Mouse (Mus musculus) adrenal gland, adult 2 months (tissue): Measurements from ENCODE around the gene Naa16. TPM values are rescaled to one million over a fixed set of nuclear protein-coding genes. Genes with fewer than 3 reads are reported as not detected.
"Not testable (repeated sequence)": the region's sequence is repeated elsewhere in the genome, so short reads cannot be mapped to it uniquely, and the experiment has no call there.

Experiments used
- DNase-seq: peaks from one replicate; pipeline ENCODE4 v3.0.0; 2021
- long read RNA-seq: library from polyadenylated mRNA; stranded (forward); transcript quantifications from one replicate; pipeline ENCODE4 v2.0.0, GENCODE M21; 2021
- polyA plus RNA-seq: library from polyadenylated mRNA; depleted of rRNA; stranded (reverse); fragments of >200 nt; gene quantifications from 2 replicates; pipeline ENCODE4 v1.2.3, GENCODE M21; 2012; rRNA removed
- total RNA-seq, 2 experiments: library from RNA; stranded (reverse); gene quantifications; 2 replicates each; pipeline ENCODE4 v1.2.3; 2021

Gene Naa16
- total RNA-seq, result 10 to 100 TPM; 17.3 to 22.6 TPM
- 0.58 and 1.7 TPM in 2 replicates for polyA plus RNA-seq
- long read RNA-seq, full-length matches to known transcripts, result 4 of 6 reads
- long read RNA-seq, partial matches to known transcripts, result 1 of 6 reads
- long read RNA-seq, other reads (novel, unspliced or antisense), result 1 of 6 reads

DNA sequence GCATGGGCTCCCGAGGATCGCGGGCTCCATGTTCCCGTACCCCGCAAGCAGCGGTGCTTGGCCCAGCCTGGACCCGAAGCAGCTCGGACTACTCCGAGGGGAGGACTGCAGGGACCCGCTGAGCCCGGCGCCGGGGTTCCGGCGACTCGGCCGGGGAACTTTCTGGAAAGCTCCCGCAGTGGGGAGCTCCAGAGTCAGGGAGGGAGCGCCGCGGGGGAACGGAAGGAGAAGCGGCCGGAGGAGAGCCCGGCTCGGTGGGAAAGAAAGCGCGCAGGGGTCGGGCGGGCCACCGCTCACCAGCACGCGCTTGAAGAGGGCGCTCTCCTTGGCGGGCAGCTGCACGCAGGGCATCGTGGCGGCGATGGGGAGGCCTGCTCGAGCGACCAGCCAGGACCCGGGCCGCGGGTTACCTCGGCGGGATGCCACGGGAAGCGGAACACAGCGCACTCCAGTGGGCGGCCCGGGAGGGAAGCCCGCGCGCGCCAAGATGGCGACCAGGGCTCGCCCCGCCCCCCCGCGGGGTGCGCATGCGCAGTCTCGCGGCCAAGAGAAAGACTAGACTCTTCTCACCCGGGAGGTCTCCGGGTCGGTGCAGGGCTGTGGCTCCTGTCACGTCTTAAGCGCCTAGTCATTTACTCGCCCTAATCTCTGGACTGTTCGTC, at the start of gene Naa16:
TSS of gene Naa16 (minus strand) at position 514 of the 662 bp plus-strand sequence.
- DNase-seq, result peak; percentile 96

DNA sequence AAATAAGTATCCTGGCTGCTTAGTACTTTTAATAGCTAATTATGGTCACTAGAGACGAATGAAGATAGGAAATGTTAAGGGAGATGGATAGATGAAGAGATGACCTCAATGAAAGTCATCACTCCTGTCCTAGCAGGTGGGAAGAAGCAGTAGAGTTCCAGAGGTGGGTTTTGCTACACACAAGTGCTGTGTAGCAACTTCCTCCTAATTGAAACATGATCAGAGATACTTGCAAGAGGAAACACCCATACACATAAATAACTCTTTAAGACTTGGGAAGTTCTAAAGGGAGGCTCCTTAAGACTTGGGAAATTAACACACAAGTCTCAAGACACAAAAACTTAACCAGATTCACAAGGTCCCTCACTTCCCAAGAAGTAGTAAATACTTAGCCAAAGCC, 43.5 kb upstream of the Naa16 start:
- no peak for DNase-seq

DNA sequence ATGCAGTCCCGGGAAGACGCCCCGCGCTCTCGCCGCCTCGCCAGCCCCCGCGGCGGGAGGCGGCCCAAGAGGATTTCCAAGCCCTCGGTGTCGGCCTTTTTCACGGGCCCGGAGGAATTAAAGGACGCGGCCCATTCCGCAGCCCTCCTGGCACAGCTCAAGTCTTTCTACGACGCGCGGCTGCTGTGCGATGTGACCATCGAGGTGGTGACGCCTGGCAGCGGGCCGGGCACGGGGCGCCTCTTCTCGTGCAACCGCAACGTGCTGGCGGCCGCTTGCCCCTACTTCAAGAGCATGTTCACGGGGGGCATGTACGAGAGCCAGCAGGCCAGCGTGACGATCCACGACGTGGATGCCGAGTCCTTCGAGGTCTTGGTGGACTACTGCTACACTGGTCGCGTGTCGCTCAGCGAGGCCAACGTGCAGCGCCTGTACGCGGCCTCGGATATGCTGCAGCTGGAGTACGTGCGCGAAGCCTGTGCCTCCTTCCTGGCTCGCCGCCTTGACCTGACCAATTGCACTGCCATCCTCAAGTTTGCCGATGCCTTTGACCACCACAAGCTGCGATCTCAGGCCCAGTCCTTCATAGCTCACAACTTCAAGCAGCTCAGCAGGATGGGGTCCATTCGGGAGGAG, 36.3 kb upstream of the Naa16 start:
- DNase-seq, result not testable (repeated sequence)

- DNase-seq, result peak; percentile 98
These were observed 35.6 kb upstream of the Naa16 start, which contains the start of gene Kbtbd7 for GRCm38 (mm10) chr14:79425979-79426729. Kbtbd7 (plus strand) TSS chr14:79426511.

- DNase-seq, result no peak
These were observed 29.6 kb upstream of the Naa16 start for GRCm38 (mm10) chr14:79420083-79420685.

DNA sequence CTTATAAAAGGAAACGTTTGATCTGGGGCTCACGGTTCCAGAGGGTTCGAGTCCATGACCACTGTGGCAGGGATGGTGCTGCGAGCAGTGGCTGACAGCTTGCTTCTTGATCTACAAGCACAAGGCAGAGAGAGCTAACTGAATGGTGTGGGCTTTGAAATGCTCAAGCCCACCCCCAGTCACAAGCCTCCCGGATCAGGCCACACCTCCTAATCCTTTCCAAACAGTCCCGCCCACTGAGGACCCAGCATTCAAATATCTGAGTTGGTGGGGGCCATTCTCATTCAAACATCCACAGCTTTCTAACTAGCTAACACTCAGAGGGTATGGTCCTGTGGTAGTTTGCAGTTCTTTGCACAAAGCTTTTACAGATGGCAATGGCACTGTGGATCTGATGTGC, 22.5 kb upstream of the Naa16 start:
- DNase-seq, result no peak

DNA sequence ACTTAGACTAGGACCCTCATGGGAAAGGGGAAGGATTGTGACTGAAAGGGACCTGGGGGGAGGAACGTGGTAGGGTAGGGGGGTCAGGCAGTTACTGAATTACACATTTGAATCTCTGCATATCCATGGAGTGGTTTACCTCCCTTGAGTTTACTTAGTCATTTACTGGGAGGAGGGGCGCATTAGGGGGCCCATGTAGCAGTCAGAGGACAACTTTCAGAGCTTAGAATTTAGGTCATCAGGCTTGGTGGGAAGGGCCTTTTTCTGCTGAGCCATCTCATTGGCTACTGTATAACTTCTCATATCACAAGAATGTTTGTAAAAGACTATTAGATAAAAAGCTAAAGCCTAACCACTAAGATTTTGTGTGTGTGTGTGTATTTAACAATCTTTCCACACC, 20.1 kb upstream of the Naa16 start:
- DNase-seq, result no peak

DNA sequence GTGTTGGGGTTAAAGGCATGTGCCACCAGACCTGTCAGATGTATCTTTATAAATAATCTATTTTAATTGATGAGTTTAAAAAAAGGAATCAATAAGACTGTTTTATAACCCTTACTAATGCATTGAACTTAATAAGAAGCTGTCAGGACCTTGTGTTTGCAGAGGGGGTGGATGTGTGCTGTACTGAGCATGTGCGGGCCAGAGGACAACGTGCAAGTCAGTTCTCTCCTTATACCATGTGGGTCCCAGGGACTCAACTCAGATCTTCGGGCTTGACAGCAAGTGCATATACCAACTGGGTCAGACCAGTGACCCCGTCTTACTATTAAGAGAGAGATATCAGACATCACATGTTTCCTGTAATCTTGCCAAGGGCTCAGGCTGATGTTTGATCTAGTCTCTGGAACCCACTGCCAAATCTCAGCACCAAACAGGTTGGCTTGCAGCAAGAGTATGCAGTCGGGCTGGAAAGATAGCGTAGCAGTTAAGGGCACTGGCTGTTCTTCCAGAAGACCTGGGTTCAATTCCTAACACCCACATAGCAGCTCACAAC, 18.8 kb upstream of the Naa16 start:
- DNase-seq, result no peak

DNA sequence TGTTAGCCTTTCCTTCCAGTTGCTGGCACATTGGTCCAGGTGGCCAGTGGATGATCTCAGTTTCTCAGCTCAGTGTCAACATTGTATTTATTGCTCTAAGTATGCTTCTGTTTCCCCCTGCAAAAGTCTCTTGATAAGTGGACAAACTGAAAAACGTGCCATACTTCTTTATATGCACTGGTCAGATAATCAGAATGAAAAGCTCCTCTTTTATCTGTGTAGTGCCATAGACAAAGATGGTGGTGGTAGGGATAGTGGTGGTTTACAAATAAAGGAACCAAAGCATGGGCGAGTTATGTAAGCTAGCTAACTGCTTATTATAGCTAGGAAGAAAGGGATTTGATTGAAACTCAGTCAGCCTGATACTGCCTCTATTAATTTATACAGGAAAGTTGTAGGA, 17.1 kb upstream of the Naa16 start:
- DNase-seq, result no peak

DNA sequence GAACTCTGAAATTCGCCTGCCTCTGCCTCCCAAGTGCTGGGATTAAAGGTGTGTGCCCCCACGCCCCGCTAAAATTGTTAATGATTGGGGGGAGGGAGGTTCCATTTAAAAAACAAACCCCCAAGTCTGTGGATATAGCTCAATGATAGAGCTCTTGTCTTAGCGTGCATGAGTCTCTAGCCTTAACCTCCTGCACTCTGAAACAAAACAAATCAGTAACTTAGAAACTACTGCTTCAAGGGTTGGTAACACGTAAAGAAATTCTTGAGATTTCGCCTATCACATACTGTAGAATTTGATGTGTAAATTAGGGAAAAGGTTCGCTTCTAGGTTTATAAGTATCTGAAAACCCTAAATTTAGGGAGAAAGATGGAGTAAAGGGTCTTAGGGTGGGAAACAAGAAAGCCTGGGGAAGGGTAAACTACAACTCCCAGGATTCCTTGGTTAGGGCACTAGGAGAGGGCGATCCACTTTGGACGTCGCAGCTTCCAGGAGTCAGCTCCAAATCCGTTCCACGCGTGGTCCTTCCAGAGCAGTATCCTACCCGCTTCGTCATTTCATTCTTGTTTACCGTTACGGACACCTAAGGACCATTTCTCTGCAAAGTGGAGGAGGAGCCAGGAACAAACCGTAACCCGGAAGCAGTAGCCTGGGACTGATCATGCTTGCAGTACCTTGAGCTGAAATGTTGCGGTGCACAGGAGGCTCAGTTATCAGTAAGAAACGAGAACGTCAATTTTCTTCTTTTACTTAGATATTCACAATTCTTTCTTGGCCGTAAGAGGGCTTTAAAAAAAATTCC, 6.9 kb upstream of the Naa16 start, which contains the start of gene Mtrf1:
TSS of gene Mtrf1 (plus strand) at position 452 of the 802 bp plus-strand sequence.
- DNase-seq, result peak; percentile 74

GRCm38 (mm10) chr14:79394564-79394963, 4.0 kb upstream of the Naa16 start:
- peak; percentile 49 for DNase-seq

DNA sequence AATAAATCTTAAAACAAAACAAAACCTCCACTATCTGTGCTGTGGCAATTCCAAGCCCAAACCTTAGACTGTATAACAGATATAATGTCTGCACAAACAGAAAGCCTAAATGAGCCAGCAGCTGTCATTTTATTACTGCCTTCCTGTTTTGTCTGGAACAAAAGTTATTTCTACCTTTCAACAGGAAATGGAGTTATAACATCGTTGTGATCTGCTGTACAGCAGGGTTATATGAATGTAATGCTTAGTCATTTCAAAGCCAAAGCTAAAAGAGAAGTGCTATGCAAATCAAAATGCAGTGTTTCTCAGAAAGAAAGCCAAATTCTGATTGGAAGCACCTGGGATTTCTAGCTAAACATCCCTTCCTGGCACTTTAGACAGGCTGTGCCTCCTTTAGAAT, 2.7 kb upstream of the Naa16 start:
- no peak for DNase-seq

DNA sequence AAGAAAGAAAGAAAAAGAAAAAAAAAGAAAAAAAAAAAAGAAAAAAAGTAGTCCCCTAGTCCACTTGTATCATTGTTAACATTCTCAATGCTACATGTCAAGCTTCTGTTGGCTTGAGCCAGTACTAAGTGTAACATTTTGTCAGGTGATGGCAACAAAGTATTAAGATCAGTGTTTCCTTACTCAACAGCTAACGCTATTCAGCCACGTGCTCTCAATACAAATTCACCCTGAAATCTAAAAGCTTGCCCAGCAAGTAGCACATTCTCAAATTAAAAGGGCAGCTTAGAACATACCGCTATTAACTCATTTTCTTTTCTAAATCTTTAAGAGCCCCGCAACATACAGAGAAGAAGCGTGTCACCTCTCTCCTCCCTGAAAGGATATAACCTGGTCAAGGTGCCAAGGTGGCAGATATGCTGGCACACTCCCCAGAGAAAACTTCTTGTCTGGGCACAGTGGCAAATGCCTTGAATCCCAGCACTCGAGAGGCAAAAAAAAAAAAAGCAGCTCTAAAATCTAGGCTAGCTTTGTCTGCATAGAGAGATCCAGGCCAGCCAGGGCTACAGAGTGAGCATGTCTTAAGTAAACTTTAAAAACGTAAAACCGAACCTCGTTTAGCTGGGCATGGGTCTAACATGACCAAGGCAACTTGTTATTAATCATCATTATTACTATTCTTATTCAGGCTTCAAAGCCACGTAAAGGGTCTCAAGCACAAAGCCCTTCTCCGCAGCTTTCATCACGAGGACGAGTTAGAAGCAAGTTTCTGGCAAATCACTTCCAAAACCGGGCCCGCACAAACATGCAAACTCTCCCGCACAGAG, 927 bp downstream of the Naa16 start:
- DNase-seq, result peak; percentile 46

GRCm38 (mm10) chr14:79388304-79388703, 2.3 kb downstream of the Naa16 start:
- DNase-seq, result no peak

GRCm38 (mm10) chr14:79383120-79383519, 7.5 kb downstream of the Naa16 start:
- DNase-seq, result no peak

DNA sequence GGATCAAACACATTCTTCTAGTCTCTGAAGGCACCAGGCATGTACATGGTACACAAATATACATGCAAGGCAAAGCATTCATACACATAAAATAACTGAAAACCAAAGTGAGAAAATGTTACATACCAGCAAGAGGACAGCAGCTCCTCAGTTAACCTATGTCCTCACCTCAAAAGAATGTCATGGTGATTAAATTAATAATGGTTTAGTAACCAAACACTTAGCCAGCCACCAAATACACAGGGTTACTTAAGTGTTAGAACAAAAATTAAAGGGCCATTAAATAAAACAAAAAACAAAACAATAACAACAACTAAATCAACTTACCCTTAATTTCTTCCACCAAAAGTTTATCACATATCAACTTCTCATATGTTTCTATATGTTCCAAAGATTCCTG, 13.5 kb downstream of the Naa16 start:
- no peak for DNase-seq

- no peak for DNase-seq
These were observed 32.5 kb downstream of the Naa16 start for GRCm38 (mm10) chr14:79358055-79358454.

- DNase-seq, result no peak
These were observed 44.2 kb downstream of the Naa16 start for GRCm38 (mm10) chr14:79346384-79346783.

- DNase-seq, result no peak
These were observed 55.0 kb downstream of the Naa16 start for GRCm38 (mm10) chr14:79335613-79336012.

DNA sequence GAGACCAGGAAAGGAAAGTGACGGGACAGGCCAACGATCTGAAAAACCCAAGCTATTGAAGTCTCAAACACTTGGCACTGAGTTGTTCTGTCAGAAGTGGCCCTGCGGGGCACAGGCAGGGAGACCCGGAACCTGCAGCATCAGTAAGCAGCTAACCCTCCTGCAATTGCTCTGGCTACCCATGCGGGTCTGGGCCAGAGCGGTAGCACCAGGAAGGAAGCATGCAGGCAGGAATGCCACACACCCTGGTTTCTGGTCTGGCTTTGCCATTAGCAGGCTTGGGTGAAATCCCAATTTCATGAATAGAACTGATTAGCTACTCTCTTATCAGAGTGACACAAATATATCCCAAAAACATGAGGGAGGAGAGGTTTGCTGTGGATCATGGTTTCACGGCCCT, 58.6 kb downstream of the Naa16 start:
- peak; percentile 6 for DNase-seq
